Mouse (Mus musculus) lung, postnatal 0 days (tissue): ENCODE results near the gene Tas2r137.
A peak's percentile ranks its signal among the peaks of the same experiment; 100 is the strongest.

Experiments
- CTCF ChIP-seq: IDR thresholded peaks from 2 replicates; pipeline ENCODE4 v1.5.1; 2016; ENCODE audit warnings: antibody characterized with exemption, mild to moderate bottlenecking
- EP300 ChIP-seq: IDR thresholded peaks from 2 replicates; pipeline ENCODE4 v1.6.1; 2016; ENCODE audit warnings: antibody characterized with exemption, mild to moderate bottlenecking, control low read depth

- peak; percentile 57 for TF ChIP-seq CTCF
- TF ChIP-seq EP300 = no peak
Measured at GRCm38 (mm10) chr6:40465710-40466109, 25.3 kb upstream of the Tas2r137 start.
